Mouse (Mus musculus) neural tube, embryonic 12.5 days (tissue): ENCODE data around the gene Zfand4. TPM values are rescaled to one million over a fixed set of nuclear protein-coding genes. Genes with fewer than 3 reads are reported as not detected.

Source experiments
- polyA plus RNA-seq: library from polyadenylated mRNA; unstranded; fragments of >200 nt; fragmentation: Nextera tagmentation; extraction: Ambion mirVana; gene quantifications from 2 replicates; pipeline ENCODE4 v1.2.1, GENCODE M21; 2016

The Zfand4 gene
- polyA plus RNA-seq, 1 experiment from 2014 or later = 7.1 TPM

Other genes with a start within 250 kb of the Zfand4 start
- gene Tmcc1, start 70.7 kb upstream of the Zfand4 start, polyA plus RNA-seq = 27.1 and 34.3 TPM in 2 replicates
- gene Washc2, start 56.2 kb upstream of the Zfand4 start, polyA plus RNA-seq = 63.2 and 72.0 TPM in 2 replicates
- gene March8, start 73.8 kb downstream of the Zfand4 start, polyA plus RNA-seq = 58.2 and 65.6 TPM in 2 replicates
- 0.41 and 0.71 TPM in 2 replicates for gene Alox5, start 197.0 kb downstream of the Zfand4 start, polyA plus RNA-seq
- gene Olfr211, start 224.9 kb downstream of the Zfand4 start, polyA plus RNA-seq = not detected in 2 replicates
- gene Olfr212, start 242.3 kb downstream of the Zfand4 start, polyA plus RNA-seq = not detected in 2 replicates